Mouse (Mus musculus) cerebellum, postnatal 36 days (tissue): Measurements from ENCODE around the gene Hexb.

Experiments used
- DNase-seq, 2 experiments: peaks; one replicate each; pipeline ENCODE4 v3.0.0; 2021 to 2022; ENCODE audit warnings: mixed read lengths in 2 of 2

The Hexb gene

DNA sequence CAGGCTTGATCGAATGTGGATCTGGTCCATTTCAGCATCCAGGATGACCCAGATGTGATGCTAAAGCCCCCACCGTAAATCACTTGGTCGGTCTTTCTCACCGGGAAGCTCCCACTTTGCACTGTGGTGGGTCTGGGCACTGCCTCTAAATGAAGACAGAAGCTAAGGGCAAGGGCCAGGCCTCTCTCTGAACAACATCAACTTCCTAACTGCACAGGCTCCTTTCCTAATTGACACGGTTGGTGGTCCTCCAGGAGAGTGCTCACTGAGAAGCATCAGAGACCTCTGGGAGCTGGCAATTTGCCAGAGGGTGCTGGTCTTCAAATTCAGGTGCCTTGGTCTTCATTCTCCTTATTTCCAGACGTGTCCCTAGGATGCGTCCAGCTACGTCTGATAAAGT, 25.7 kb upstream of the Hexb start:
- DNase-seq = no peak

- DNase-seq = no peak
Measured at GRCm38 (mm10) chr13:97220022-97220421, 21.9 kb upstream of the Hexb start.

GRCm38 (mm10) chr13:97216196-97216595, 18.0 kb upstream of the Hexb start:
- no peak for DNase-seq

DNA sequence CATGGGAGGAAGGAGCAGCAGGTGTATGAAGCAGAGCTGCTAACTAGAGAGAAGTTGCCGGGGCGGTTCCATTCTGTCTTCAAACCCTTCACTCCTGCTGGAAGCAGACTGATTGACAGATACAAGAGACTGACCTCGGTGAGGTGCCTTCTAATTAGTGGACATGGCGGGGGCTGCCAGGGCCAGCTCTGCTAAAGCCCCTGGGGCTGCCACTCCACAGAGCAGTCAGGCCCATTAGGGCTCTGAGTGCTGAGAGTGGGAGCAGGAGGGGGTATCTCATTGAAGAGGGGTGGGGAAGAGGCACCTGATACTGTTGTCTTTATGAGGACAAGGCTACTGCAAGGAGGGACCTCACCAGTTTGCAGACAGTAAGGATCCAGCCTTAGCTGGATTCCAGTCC, 17.4 kb upstream of the Hexb start:
- DNase-seq = no peak

GRCm38 (mm10) chr13:97214583-97215268, 16.6 kb upstream of the Hexb start:
- DNase-seq = no peak

GRCm38 (mm10) chr13:97208500-97209010, 10.4 kb upstream of the Hexb start:
- no peak for DNase-seq

DNA sequence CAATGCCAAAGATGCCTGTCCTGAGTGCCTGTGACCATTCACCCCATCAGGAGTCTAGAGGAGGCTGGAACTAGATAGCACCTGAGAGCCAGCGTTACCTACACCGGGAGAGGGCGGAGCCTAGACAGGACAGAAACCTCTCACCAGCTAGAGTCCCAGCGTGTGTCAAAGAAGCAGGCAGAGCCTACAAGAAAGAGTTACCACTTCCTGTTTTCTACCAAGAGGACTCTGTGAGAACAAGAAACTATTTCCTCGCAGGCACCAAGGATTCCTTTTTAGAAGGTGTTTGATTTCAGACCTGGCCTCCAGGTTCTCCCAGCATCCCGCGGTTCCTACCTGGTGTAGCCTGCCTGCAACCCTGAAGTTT, 9.9 kb upstream of the Hexb start:
- no peak for DNase-seq

- DNase-seq = no peak
Measured at GRCm38 (mm10) chr13:97207472-97208111, 9.4 kb upstream of the Hexb start.

GRCm38 (mm10) chr13:97206046-97206445, 7.9 kb upstream of the Hexb start:
- no peak for DNase-seq

DNA sequence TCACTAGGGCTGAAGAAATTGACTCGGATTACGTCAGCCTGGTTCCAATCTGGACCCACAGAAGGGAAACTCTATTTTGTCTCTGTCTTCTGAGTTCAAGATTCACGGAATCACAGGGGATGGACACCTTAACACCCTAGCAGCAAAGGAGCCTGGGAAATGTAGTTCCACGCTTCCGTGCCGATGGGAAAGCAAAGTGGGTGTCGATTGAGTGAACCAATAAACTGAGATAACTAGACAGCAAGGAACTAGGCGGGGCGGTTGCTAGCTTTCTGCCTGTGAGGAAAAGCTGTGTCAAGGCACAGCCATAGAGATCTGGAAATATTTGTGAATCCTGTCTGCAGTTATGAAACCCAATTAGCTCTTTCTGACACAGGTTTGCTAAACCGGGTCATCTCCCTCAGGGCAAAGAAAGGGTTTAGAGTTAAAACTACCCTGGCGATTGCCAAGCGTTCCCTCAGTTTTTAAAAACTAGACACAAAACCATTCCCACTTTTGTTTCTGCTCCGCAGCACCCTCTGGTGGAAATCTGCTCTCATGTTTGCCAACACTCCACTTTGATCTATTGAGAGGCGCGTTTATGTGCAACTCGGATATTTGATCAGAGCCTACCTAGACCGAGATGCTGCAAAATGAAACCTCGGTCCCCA, 7.0 kb upstream of the Hexb start:
- DNase-seq = peak; percentile 72 to 80

DNA sequence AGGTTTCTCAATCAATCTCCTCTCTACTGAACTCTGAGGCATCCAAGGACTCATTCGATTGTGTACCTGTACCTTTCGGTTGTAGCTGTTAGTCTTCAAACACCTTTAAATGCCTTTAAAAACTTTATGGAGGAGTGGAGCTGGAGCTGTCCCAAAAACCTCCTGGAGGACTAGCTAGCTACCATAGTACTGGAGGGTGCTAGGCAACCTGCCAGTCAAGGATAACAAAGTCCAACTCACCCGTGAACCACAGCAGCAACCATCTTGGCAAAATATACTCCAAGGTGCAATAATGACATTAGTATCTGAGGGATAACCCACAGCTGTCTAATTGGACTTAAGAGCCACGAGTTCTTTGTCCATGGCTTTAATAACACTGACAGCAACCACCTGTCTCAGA, 3.7 kb upstream of the Hexb start:
- no peak for DNase-seq

DNA sequence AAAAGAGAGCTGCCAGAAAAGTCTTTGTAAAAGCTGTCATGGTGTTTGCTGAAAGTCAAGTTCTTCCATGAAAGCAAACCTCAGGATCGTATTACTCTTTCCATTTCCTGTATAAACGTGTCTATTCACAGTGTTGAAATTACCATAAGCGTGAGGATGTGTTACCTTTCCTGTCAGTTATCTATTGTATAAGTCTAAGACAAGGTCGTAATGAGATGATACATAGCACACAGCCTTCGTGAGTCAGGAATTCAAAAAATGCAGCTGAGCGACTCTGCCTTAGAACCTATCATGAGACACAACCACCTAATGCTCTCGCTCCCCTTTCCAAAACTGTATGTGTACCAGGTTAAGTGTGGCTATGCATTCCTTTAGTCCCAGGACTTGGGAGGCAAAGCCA, 2.9 kb upstream of the Hexb start:
- no peak for DNase-seq

GRCm38 (mm10) chr13:97199123-97199522, 966 bp upstream of the Hexb start:
- DNase-seq = no peak

DNA sequence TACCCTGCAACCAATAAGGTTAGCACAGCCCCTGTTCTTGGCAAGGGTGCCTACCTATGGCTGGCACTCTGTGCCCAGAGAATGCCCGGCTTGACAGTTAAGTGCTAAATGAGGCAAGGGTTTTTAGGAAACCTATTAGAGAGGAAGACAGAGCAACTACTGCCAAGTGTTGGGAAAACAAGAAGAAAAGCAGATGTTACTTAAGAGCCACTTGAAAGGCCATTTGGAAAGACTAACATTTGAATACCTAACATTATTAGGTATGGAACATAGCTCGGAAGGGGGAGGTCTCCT, 1.3 kb downstream of the Hexb start:
- no peak for DNase-seq

GRCm38 (mm10) chr13:97196186-97196924, 1.8 kb downstream of the Hexb start:
- DNase-seq = no peak

DNA sequence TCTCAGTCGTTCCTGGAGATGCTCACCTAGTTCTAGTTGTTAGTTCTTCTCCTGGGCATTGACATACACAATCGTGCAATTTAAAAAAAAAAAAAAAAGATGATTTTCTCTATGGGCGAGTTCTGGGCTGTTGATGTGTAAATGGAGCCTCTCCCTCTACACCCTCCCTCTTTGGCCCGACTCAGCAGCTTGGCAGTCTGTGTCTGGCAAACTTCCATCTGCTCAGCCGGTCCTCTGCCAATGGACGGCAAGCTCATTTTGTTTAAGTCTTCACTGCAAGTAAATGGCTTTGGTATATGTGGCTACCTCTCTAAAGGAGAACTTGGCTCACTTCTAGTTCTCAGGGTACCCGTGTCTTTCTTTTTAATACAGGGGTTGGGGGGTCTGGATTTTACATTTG, 4.7 kb downstream of the Hexb start:
- DNase-seq = peak; percentile 75 to 77

DNA sequence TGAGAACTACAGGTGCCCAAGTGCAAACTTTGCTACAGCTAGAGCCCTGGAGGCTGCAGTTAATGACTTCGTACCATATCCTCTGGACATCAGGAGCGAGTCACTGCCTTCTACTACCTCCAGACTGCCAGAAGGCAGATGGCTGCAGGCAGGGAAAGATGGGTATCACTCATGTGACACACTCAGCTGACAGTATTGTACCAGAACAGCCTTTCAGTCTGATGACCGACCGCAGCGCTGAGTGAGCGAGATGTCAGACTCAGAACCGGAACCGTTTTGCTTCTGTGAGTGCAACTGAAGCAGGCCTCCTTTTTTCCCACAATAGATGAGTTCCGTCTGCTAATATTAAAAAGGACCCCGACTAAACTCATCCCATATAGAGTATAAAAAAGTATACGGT, 5.5 kb downstream of the Hexb start:
- DNase-seq = no peak

DNA sequence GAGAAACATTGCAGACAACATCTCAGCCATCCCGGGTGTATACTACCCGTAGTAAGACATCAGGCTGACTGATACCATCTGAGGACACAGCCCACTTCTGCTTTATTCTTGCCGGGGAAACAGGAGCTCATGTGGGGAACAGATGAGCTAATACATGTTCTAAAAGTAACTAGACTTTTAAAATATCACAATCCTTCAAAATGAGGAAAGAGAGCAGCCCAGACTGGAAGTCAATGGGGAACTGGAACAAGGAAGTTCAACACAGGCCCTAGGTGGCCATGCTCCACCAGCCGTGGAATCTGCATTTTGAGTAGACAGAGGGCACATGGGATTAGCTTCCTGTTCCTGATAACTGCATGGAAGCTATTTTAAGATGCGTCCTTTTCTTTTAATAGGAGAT, 10.5 kb downstream of the Hexb start:
- DNase-seq = no peak

GRCm38 (mm10) chr13:97186346-97186745, 11.8 kb downstream of the Hexb start:
- DNase-seq = no peak

DNA sequence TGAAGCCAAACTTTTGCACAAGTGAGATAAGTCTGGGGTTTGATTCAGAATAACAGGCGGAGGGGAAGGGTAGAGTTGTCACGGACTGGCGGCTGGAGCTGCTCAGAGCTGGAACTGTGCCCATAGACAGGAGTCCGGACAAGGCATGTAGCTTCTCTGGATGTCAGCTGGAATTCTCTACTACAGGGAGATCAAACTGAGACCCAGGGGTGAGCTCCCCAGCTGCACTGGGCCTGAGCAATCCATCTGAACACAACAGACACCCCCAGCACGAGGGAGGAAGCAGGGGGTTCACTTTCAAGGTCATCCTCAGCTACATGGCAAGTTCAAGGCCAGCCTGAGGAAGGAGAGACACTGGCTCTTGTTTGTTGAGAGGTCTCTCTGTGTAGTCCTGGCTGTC, 13.5 kb downstream of the Hexb start:
- no peak for DNase-seq

- no peak for DNase-seq
Measured at GRCm38 (mm10) chr13:97184168-97184567, 14.0 kb downstream of the Hexb start.

GRCm38 (mm10) chr13:97182821-97183220, 15.3 kb downstream of the Hexb start:
- no peak for DNase-seq

DNA sequence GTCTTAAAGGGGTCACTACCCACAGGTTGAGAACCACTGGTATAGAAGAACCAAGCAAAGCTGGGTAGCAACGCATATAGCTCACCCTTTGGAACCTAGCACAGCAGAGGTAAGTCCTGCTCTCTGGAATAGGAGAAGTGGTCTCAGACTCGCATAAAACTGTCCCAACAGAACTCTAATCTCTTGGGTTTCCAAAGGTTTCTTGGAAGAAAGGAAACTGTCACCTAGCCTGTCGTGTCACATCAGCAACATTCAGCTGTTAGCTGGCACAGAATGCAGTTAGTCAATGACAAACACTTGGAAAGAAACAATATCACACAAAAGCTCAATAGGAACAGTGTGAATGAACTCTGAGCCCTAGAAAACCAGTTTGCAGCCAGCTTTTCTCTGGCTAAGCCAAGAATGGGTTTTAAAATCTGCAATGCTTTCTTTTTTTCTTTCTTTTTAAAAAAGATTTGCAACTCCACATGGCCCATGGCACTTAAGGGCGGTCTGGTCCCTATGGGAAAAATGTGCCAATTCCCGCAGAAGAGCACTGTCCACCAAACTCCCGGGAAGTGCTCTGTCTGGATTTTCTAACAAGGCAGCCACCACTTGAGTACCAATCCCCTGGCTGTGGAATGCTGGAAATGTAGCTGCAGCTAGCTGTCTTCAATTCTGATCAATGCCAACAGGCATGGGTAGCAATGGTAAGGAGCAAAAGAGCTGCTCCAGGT, 17.9 kb downstream of the Hexb start:
- DNase-seq = no peak
